Mouse (Mus musculus): Measurements from ENCODE around the gene Spata4.

DNA sequence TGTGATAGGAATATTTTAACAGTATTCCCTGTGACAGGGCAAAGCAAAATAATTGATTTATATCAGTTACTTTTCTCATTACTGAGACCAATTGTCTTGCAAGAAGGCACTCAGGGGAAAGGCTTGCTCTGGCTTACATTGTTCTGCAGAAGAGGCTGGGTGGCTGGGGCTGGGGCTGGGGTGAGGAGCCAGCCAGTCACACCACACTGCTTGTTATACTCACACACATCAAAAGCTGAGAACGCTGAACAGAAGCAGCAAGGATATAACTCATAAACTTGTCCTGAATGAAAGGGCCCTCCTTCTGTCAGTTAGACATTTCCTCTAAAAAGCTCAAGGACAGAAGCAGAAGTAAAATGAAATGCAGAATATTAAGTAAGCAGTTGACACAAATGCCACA lies 17.7 kb upstream of the Spata4 start:
- TF ChIP-seq CTCF (IDR thresholded peaks at IDR 0.05; ENCODE audit: low read depth) (no peak), EP300 (IDR thresholded peaks at IDR 0.05; ENCODE audit: low read depth) (no peak)

Measured in heart, postnatal 0 days (tissue).